Mouse (Mus musculus): ENCODE results near the gene Parp12.

Gene Parp12

GRCm38 (mm10) chr6:39058389-39058788 lies 59.8 kb downstream of the Parp12 start:
- DNase-seq (ENCODE audit: low spot score in 2 of 2), result no peak

GRCm38 (mm10) chr6:39057161-39057560 lies 61.0 kb downstream of the Parp12 start:
- DNase-seq (ENCODE audit: low spot score in 2 of 2), result no peak

- no peak for DNase-seq (ENCODE audit: low spot score in 2 of 2)
Measured at GRCm38 (mm10) chr6:39055831-39056261, 62.3 kb downstream of the Parp12 start.

DNA sequence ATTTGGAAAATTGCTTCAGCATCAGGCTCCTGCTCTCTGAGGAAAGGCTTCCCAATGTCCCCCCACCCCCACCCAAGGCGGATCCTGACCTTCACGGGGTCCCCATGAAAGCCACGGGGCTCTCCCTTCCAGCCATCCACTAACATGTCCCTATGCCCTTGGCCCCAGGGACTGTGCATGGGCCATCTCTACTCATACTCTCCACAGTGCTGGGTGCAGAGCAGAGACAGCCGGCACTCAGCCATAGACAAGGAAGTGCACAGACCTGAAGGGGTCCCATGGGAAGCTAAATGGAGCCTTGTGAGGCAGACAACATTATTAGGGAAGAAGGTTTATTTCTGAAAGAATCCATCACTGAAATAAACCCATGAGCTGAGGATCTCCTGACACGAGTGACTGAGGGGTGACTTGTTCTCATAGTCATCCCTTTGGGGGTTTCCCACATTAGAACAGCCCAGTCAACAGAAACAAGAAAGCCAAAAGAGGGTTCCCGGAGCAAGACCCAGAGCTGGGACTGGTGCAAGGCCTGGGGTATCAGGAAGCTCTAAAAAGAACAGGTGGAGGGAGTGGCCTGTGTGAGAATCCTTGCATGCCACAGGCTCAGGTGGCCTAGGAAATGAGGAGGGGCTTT lies 63.2 kb downstream of the Parp12 start:
- no peak for DNase-seq (ENCODE audit: low spot score in 2 of 2)

DNA sequence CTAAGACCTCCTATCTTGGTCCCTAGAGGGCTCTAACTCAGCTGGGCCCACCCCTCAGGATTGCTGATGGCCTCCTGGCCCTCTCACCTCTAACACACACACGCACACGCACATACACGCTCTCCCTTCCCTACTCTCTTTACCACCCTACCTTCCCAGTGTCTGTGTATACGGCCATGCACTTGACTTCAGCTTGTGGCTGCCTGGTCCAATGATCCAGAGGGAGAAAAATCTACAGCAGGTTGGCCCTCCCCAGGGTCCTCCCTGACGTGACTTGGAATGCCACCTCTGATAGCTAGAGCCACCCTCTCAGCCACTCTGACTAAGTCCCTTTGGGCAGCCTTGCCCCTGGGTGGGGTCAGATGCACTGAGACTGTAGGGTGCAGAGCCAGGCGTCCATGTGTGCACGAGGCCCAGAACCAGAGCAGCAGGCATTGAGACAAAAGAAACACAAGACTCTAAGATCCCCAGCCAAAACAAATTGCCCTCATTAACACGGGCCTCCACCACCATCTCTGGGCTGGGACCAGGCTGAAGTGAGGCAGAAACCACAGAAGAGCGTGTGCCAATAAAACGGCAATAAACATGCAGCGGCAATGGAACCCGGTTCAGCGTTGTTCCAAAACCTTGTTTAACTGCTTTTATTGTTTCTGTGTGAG lies 63.8 kb downstream of the Parp12 start:
- no peak for DNase-seq (ENCODE audit: low spot score in 2 of 2)

DNA sequence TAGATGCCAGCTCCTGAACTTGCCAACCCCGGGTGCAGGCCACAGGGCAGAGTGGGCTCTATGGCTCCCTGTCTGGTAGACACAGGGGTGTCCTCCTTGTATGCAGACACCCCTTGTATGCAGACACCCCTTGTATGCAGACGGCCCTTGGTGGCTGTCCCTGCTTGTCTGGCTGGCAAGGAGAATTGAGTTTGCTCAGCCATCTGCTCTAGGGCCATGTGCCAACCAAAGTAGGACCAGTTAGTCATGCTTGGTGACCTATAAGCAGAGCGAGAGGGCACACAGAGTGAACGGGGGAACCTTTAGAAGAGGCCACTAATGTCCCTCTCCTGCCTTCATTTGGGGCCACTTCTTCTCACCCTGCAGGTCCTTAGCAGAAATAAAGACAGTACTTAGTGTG lies 65.5 kb downstream of the Parp12 start:
- no peak for DNase-seq (ENCODE audit: low spot score in 2 of 2)

GRCm38 (mm10) chr6:39051799-39052556 lies 66.2 kb downstream of the Parp12 start:
- no peak for DNase-seq (ENCODE audit: low spot score in 2 of 2)

GRCm38 (mm10) chr6:39050836-39051235 lies 67.3 kb downstream of the Parp12 start:
- no peak for DNase-seq (ENCODE audit: low spot score in 2 of 2)

DNA sequence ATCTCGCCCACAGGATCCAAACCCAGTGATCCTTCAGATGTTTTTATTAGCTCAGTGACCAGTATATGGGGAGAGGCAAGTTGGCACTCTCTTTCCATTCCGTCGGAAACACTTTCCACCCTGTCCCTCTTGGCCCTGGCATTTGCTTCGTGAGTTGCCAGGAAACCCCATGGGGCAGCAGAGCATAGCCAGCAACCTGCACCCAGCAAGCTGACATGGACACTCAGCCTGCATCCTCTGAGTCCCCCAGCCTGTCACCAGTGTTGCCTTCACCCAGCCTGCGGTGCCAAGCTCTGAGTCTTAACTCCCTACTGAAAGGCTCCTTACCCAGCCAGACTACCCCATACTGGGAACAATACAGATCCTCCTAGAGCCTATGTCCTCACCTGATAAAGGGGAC lies 69.0 kb downstream of the Parp12 start:
- DNase-seq (ENCODE audit: low spot score in 2 of 2), result no peak

DNA sequence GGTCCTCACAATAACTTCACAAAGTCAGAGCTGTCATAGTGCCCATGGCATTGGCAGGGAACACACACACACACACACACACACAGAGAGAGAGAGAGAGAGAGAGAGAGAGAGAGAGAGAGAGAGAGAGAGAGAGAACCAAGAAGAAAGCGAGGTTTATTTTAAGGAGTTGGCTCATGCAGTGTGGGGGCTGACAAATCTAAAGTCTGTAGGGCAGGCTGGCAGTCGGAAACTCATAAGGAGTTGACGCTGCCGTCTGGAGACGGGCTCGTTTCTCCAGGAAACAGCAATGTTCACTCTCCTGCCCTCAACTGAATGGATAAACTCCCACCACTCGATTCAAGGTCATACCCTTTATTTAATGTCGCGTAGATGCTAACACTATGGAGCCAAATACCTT lies 77.7 kb downstream of the Parp12 start:
- peak in 1 of 2 experiments; percentile 57 for DNase-seq (ENCODE audit: low spot score in 2 of 2)
